Mouse (Mus musculus) cerebellum, adult 8-10 months (tissue): ENCODE measurements at regions not wholly inside any gene's neighbourhood (a gene's known extent, or its start where the extent isn't known, plus 50 kb on each side); places are given as distances from the start of the nearest gene placed in this dataset.

Experiments used
- DNase-seq: peaks from one replicate; pipeline ENCODE4 v3.0.0; 2022

DNA sequence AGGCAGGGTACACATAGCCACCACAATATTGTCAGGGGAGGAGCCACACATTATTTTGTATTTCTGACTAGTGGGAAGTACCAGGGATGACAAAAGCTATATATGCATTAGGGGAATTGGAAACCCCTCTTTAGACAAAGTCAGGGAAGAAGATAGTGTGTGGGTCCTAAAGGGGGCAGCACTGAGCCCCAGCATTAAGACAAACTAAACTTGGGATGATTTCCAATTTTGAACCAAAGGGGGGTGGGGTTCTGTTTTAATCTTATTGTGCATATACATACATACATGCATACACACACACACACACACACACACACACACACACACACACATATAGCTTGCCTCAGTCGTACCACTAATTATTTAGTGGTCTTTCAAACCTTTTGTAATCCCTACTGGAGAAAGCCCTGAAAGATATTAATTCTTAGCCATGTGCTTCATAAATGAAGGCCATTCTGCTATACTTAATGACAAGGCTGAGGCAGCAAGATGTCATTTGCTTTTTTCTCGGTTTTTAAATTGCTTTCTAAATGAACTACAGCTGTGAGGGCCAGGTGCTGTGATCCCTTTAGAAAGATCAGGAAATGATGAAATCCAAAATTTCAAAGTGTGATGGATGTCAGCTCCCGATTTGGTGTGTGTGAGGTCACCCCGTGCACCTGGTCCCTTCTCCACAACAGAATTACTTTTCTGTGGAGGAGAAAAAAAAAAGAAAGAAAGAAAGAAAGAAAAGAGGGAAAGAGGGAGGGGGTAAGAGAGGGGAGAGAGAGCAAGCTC, 523.5 kb downstream of the Rnf144a start:
- no peak for DNase-seq

DNA sequence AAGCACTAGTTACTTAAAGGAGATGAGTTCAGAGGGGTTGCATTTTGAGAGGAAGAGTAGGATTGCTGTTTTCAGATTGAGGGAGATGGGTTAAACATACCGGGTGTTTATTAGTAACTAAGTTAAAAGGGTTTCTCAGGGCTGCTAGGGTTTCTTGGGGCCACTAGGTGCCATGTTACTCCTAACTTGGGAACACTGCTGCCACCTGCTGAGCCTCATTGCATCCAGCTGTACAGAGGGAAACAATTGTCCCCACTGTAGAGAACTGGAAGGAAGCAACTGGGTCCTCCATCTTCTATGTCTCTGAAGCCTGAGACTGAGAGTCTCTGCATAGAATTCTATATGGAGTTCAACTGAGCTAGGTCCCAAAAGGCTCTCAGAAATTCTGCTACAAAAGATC, 524.3 kb downstream of the Rnf144a start:
- DNase-seq, result no peak

DNA sequence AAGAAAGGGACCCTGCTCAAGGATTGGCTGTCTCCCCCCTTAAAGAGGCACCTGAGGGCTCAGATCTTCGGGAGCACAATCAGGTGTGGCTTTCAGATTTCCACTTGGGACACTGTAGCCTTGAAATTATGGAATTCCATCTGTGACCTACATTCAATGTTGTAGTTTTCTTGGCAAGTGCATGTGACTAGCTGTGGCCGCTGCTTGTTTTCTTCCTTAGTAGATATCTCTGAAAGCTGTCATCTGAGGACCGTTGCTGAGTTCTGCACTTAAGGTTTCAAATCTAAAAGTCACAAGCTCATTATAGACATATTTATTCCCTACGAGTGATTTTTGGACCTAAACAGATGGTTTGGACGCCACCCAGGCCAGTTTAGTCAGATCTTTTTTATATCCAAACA, 531.3 kb downstream of the Rnf144a start:
- peak; percentile 62 for DNase-seq

DNA sequence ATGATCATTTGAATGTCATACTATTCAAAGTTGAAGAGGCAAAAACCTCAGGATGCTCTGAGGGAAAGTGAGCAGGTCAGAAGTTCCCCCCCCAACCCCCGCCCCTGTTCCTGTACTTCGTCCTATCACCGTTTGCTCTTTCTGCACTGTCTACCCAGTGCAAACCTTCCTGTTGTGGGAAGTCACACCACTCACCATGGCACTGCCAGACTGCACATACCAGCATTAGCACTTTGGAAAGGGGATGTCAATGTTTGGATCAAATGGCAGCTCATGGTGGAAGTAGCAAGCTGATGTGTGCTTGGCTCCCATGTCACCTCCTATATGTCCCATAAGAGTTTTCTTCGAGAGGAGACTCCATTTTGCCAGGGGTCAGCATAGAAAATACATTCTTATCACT, 543.2 kb downstream of the Rnf144a start:
- no peak for DNase-seq

DNA sequence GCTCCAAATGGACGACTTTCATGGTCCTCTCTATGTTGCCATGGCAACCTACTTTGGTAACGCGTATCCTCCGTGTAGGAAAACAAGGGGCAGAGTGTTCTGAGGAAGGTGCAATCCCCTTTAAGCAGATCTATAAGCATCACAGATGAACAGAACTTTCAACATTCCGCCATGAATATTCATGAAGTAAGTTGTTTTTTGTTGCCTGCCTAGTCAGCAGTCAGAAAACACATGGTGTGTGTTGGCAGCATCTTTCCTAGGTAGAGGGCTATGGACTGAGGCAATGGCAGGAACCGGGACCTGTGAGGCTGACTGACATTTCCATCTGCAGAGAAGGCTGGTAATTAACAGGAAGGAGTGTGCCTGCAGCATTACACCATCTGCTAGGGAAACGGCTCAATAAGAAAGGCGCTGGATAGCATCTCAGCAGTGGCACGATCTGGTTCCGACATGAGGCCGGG, 544.0 kb downstream of the Rnf144a start:
- peak; percentile 73 for DNase-seq

DNA sequence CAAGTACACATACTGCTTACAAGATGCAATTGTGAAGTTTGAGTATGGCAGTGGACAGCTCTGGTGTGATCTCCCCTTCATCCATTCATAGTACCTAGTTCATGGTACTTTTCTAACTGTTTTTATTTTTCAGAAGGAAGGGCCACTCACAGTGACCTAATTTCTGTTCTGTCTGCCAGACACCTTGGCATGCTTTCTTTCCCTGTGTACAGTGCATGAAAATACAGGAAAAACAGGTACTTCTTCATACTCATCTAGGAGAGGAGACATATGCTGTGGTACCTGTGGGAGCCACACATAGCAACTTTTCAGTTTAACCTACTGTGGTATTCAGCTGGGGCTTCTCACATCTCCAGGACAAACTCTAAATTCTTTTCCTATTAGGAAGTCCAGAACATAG, 545.2 kb downstream of the Rnf144a start:
- DNase-seq, result peak; percentile 35

DNA sequence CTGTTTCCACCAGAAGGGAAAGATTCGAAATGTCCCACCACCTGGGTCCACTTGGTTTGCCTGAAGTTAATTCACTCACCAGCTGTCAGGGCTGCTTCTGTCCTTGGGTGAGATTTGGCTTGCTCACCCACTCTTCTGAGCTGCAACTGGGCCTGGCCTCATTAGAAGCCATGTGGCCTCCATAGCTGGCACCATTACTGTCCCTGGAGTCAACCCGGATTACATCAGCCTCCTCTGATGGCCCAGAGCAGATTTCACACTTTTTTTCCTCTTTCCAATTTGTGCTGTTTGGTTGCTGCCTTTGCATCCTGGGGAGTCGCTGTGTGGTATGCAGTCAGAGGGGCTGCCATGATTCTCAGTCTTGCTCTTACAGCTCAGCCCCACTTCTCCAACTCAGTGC, 550.0 kb downstream of the Rnf144a start:
- DNase-seq, result peak; percentile 46

DNA sequence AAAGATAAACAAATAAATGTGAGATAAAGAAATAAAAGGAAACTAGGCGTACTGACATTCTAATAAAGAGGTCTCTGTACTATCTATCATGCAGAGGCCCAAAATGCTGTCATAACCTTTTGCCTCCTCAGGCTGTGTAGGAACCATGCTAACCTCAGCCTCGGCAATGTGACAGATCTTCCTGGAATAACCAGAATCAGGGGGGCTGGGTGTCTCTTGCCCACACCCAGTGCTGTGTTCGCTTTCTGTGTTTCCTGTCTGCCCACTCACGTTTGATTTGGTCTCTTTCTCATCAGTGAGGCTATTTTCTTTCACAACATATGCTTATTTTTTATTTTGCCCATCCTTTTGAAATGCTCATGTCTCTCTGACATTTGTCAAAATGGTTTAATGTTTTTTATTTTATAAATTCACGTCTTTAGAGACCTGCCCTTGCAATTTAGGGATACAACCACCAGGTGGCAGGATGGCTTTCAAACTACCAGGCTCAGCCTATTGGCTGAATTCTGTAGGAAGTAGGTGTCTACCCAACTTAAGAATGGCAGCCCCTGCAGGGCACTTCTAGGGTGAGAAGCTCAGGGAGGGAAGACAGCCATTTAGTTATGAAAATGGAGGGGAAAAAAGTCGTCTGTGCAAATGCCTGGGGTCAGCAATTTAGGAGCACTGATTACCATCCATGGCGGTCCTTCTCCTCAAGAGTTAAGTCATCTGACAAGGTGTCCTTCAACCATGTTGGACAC, 550.8 kb downstream of the Rnf144a start:
- peak; percentile 57 for DNase-seq

DNA sequence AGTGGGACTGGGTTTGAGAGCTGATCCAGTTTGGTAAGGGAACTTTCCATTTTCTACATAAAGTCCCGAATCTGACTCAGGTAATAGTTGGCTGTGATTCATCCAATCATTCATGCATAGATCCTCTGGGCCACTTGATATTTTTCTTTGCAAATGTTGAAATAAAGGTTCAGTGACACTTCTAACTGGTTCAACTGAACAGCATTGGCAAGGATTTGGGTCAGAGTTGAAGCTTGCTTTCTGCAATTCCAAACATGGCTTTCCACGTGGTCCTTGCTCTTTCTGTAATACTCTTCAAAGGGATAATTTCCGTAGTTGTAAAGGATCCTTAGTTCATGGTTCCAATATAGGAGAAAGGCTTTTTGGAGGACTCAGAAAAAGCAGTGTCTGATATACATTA, 554.0 kb downstream of the Rnf144a start:
- no peak for DNase-seq

DNA sequence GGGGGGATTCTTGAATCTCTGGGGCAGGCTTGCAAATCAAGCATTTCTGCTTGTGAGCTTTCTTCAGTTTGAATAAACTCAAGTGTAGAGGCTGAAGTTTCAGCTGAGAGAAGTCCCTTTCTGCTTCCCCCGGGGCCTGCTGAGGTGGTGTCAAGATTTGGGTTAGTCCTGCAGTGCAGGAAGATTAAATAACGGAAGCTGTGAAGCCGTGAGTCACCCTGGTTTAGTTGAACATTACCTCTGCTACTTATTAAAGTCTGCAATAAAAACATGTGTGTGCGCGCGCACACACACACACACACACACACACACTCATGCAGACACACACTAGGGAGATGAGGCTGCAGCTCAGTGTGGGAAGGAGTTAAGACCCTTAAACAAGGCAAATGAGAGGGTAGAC, 556.7 kb downstream of the Rnf144a start:
- no peak for DNase-seq

DNA sequence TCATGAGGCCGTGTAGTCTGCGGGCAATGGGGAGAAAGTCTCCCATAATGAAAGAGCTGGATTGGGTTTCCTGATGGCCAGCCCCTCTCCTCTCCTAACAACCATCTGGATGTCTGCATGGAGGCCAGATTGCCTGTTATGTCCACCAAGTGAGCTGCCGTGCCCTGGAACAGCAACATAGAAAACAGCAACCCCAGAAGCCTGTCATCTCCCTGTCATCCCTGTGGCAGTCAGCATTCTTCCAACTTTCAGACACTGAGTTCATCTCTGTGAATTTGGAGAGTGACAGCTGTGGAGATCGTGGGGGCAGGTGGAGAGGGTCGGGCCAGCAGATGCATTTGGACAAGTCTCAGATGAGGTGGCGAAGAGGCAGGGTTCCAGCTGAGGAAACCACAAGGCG, 585.0 kb downstream of the Rnf144a start:
- no peak for DNase-seq

DNA sequence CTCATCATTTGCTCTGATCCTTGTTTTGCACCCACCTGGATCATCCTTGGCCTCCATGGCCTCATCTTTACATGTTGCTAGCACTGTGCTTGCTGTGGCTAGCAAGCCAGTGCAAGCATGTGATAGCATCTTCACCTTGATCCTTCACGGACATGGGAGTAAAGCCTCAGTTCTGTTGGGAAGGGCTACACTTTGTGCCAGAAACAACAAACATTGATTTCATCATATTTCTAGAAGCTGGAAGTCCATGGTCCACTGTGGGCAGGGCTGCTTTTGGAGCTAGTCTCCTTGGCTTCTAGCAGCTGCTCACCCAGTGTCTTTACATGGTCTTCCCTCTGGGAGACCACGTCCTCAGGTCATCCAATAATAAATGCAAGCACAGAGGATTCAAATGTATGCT, 587.1 kb downstream of the Rnf144a start:
- no peak for DNase-seq

DNA sequence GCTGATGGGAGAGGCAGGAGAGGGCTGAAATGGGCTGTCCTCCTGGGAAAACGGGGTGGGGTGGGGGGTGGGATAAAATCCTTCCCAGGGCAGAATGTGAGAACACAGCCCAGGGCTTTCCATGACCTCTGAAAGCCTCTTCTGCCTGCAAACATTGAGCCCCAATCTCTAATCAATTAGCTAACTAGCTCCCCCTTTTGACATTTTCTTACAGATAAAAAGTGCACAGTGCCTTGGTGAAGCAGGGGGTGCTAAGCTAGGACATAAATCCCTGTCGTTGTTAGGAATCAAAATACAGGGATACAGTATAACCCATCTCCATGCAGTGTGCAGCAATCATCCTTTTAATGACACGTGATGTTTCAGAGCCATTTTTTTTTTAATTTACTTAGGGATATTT, 588.1 kb downstream of the Rnf144a start:
- DNase-seq, result no peak

DNA sequence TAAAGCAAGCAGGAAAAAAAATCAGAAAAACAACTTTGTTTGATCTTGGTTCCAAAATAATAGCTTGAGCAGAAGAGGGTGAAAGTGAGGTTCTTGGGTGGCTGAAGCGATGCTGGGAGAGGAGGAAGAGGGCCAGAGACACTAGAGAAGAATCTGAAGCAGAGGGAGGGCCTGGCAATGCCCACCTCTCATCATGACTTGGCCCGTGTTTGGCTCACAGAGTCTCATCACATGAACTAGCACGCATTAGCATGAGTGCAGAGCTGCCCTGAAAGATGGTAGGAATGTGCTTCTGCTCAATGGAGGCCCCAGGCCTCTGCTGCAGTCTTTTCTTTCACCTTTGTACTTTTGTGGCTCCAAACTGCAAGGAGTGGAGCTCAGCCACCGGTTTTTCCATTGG, 588.6 kb downstream of the Rnf144a start:
- DNase-seq, result no peak

DNA sequence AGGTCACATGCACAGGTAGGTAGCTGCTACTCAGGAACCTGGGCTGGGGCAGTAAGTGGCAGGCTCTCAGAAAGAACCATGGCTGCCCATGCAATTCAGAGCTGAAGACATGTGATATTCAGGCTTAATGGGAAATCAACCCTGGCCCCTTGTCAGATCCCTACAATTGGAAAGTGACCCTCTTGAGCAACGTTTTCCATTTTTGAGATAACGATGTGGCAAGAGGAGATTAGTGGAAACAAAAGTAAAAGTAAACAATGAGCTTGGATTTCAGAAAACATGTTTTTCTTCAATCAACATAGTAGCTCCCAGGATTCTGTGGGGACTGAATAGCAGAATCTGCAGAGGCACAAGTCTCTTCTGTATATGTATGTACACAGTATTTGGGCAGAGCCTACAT, 598.8 kb downstream of the Rnf144a start:
- DNase-seq, result no peak

DNA sequence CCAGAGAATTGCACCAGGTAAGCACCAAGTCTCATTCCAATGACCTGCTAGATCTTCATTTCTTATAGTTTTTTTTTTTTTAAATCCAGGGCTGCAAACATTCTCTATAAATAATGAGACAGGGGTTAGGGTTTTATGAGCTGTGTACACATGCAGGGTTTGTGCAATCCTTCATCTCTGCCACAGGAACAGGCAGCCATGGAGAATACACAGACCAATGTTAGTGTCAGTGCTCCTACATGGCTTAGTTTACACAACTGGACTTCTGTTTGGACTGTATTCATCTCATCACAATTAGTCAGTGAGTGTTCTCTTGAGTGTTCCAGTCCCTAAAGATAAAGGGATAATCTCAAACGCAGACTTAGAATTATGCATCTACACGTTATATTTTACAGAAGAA, 620.0 kb downstream of the Rnf144a start:
- DNase-seq, result no peak

DNA sequence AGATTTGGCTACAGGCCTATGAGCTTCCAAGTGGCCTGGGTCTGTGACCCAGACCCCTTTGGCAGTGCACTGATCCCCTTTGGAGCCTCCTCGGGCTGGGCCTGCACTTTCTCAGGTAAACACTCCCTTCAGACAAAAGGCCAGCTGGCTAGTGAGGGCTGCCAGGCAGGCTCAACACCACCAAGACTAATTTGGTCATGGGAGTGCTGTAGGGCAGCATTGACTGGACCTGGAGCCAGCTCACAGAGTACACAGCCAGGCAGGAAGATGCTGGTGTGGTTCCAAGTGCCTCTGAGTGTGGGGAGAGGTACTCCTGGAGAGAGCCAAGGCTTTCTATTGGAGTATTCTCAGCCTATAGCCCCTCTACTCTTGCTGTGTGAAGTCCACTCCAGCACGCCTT, 620.5 kb downstream of the Rnf144a start:
- DNase-seq, result peak; percentile 53

DNA sequence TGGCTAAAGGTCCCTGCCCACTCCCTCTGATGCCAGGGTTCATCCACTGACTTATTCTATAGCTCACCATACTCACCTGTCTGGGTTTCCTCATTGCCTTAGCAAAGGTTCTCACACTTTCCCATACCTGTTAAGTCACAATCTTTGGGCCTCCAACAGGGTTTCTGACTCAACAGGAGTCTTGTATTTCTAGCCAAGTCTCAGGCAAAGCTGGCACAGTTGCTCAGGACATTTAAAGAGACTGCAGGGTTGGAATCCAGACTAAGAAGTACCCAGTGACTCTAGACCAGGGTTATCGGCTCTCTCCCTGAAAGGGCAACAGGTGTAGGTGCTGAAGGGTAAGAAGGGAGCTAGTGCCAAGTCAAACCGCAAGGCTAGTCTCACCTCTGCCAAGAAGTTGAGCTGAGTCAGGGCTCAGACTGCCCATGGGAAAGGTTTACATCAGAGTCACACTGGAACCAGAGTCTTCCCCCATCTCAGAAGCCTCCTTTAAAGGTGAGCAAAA, 622.4 kb downstream of the Rnf144a start:
- no peak for DNase-seq

DNA sequence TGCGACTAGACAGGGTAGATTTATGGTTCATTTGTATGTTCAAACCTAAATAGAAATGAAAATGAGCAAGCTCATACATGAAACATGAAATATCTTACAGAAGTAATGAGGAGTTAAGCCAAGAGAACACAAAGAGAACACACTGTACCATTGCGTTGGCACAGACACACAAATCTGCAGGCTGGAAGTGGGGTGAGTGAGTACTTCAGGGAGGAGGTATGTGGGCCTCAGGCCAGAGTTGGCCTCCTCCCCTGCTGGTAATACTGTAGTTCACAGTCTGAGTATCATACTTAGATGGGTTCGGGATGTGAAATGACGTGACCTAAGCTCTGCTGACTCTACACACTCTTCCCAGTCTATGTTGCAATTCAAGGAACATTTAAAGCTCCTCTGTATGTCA, 624.1 kb downstream of the Rnf144a start:
- no peak for DNase-seq

DNA sequence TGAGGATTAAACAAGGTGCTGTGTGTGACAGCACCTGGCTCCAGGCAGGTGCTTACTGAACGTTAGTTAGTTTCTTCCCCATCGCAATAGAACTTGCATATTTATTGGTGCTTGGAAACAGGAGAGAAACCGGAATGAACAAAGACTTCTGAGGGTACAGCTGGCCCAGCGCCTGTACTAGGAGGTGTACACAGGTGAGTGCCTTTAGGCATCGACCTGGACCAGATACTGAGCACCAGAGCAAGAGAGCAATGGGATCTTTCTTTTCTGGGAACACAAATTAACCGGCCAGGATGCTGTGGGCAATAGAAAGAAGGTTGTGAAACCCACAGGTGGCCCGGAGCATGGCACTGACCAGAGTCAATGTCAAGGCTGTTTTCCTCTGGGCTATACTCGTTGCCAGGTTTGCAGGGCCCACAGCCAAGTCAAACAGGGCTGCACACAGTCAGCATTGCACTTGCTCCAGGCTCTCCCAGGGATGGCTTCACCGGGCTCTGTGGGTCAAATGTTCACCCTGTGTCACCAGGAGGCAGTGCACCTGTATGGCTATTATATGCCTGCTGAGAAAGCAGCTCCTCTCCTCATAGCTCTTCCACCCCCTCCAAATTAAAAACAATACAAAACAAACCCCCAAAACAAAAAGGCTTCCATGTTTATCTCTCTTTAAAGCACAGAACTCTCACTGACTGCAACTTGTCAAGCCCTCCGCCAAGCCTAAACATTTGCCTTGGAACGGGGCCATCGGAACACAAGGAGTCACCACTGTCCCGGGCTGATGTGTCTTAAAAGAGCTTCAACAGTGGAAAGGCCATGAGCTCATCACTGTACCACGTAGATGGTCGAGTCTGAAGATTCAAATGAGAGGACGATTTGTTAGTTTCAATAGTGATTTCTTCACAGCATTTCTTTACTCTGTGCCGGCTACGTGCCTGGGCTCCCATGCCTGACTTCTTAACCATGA, 629.1 kb downstream of the Rnf144a start:
- peak; percentile 28 for DNase-seq

DNA sequence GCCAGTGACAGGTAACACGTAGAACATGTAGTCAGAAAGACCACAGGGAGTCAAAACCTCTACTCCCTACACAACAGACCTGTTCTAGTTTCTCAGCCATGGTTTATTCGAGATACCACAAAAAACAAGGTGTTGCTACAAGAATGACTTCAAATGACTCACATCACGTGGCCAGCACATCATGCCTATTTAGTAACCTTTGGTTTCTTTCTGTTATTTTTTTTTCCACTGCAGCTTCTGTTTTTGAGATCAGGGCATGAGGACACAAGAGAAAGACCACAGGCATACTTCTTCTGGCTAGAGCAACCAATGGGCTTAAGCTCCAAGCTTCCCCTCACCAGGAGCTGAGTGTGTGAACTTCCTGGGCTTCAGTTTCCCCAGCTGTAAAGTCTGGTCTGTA, 630.7 kb downstream of the Rnf144a start:
- no peak for DNase-seq

DNA sequence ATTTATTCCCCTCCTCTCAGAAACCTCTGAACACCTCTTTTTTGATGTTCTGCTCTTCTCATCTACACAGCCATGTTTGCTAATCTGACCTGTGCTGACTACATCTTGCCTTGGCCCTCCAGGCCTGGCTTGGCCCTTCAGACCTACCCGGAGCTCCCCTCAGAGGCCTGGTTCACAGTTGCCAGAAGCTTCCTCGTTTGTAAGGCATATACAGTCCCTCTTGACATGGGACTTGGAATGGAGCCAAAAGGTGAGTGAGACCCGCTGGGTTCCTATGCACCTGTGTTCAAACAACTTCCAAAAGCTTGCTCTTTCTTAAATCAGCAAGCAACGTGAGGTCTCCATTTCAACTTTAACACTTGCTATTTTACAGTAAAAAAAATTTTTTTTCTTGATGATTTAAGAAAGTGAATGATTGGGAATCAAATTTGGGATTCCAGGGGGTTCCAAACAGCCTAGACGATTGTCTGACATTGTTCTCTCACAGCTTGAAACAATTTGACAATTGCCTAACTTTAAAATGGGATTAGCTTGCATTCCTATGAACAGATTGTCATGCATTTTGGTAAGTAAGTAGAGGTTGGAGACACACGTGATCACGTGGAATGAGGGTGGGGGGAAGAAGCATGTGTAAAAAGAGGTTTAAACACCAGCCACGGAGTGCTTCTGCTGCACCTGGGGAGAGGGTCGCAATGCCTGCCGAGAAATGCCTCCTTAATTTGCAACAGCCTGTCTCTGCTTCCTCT, 631.9 kb downstream of the Rnf144a start:
- no peak for DNase-seq
